Mouse (Mus musculus) liver, adult 2 months (tissue): Measurements from ENCODE around the gene Medag. TPM values are rescaled to one million over a fixed set of nuclear protein-coding genes. Genes with fewer than 3 reads are reported as not detected.
A peak's percentile ranks its signal among the peaks of the same experiment; 100 is the strongest.

ENCODE experiments used
- DNase-seq: peaks from one replicate; pipeline ENCODE4 v3.0.0-alpha.2; 2011; ENCODE audit warnings: low read depth, low spot score; ENCODE audit errors: extremely low read depth
- H3K27ac ChIP-seq: fragments of 200-500 bp; replicated peaks from 2 replicates; pipeline ENCODE4 v1.5.1; 2012; ENCODE audit warnings: low read depth, mild to moderate bottlenecking, control low read depth, inconsistent platforms, low read length; ENCODE audit not compliant: insufficient read depth
- H3K27me3 ChIP-seq: fragments of 200-500 bp; 2 replicates; pipeline ENCODE4 v1.6.1; 2012; ENCODE audit warnings: mild to moderate bottlenecking, moderate library complexity, low read length, inconsistent platforms; ENCODE audit not compliant: control insufficient read depth, insufficient read depth
- H3K36me3 ChIP-seq: fragments of 200-500 bp; 2 replicates; pipeline ENCODE4 v1.6.1; 2012; ENCODE audit warnings: low read length, inconsistent platforms; ENCODE audit not compliant: control insufficient read depth, insufficient read depth
- H3K4me1 ChIP-seq: fragments of 200-500 bp; 2 replicates; pipeline ENCODE4 v1.6.1; 2011; ENCODE audit warnings: low read length; ENCODE audit not compliant: control insufficient read depth, insufficient read depth
- H3K4me3 ChIP-seq: fragments of 200-500 bp; 2 replicates; pipeline ENCODE4 v1.5.1; 2011; ENCODE audit warnings: low read depth, mild to moderate bottlenecking, control low read depth, low read length, moderate library complexity; ENCODE audit not compliant: insufficient read depth
- H3K79me2 ChIP-seq: fragments of 200-500 bp; 2 replicates; pipeline ENCODE4 v1.6.1; 2012; ENCODE audit warnings: inconsistent platforms, mild to moderate bottlenecking, low read length, moderate library complexity; ENCODE audit not compliant: control insufficient read depth, insufficient read depth
- H3K9ac ChIP-seq: fragments of 200-500 bp; 2 replicates; pipeline ENCODE4 v1.6.1; 2012; ENCODE audit warnings: low read depth, mild to moderate bottlenecking, control low read depth, inconsistent platforms, low read length
- CTCF ChIP-seq: fragments of 200-500 bp; IDR thresholded peaks from 2 replicates; pipeline ENCODE4 v1.5.1; 2011; ENCODE audit warnings: low read depth, low read length, control low read depth
- POLR2A ChIP-seq: fragments of 200-500 bp; IDR thresholded peaks from 2 replicates; pipeline ENCODE4 v1.6.1; 2011; ENCODE audit warnings: low read length, control low read depth; ENCODE audit not compliant: insufficient read depth; ENCODE audit errors: extremely low read depth
- WGBS: fragments of 180-500 bp; shearing (Covaris S2); methylation state at CpG from one replicate; pipeline ENCODE4 v1.1.7; 2018; 5-methylcytosine and 5-hydroxymethylcytosine counted together
- polyA plus RNA-seq: library from polyadenylated mRNA; depleted of rRNA; stranded (reverse); fragments of >200 nt; gene quantifications from 2 replicates; pipeline ENCODE4 v1.2.3, GENCODE M21; 2012
- total RNA-seq: library from RNA; depleted of rRNA; stranded (reverse); fragments of >200 nt; gene quantifications from 2 replicates; pipeline ENCODE4 v1.2.3, GENCODE M21; 2014

Medag gene
- total and polyA plus RNA-seq, 2 experiments = 0.18 to 0.21 TPM

- 77% methylated on average over 10 of the region's 10 CpGs for WGBS
- Histone ChIP-seq H3K9ac (no peak overlapping the region), H3K79me2 (no peaks in the 10 kb centered on the region), H3K4me1 (no peaks in the 10 kb centered on the region), H3K27ac (no peak overlapping the region), H3K36me3 (no peaks in the 10 kb centered on the region), H3K27me3 (no peaks in the 10 kb centered on the region), H3K4me3 (no peak overlapping the region)
- TF ChIP-seq CTCF (no peak), POLR2A (no peak)
- DNase-seq = no peak
Measured at GRCm38 (mm10) chr5:149402029-149402428, 9.5 kb upstream of the Medag start.

- no peak overlapping the region for H3K9ac ChIP-seq
- no peaks in the 10 kb centered on the region for H3K36me3 ChIP-seq
- no peak for DNase-seq
- H3K4me3 ChIP-seq = no peak overlapping the region
- H3K79me2 ChIP-seq = no peaks in the 10 kb centered on the region
- no peaks in the 10 kb centered on the region for H3K27me3 ChIP-seq
- TF ChIP-seq CTCF (no peak), POLR2A (no peak)
- H3K27ac ChIP-seq = no peak overlapping the region
- 82% methylated on average over 5 of the region's 5 CpGs for WGBS
- H3K4me1 ChIP-seq = no peaks in the 10 kb centered on the region
Measured at GRCm38 (mm10) chr5:149403386-149403785, 8.2 kb upstream of the Medag start.

DNA sequence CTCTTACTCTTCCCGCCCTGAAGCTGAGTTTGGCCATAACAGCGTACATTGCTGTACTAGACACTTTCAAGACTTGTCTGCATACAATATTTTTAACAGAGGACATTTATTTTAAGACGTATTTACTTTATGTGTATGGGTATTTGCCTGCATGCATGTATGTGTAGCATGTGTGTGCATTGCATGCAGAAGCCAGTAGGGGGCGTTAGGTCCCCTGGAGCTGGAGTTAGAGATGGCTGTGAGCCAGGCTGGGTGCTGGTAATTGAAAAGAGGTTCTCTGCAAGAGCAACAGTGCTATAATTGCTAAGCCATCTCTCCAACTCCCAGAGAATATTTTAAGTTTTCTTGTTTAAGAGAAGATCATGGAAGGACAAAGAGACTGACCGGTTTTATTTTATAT is 6.8 kb upstream of the Medag start:
- no peaks in the 10 kb centered on the region for H3K4me1 ChIP-seq
- H3K27me3 ChIP-seq = no peaks in the 10 kb centered on the region
- H3K79me2 ChIP-seq = no peaks in the 10 kb centered on the region
- H3K27ac ChIP-seq = no peak overlapping the region
- WGBS = 80% methylated on average over 5 of the region's 5 CpGs
- no peak overlapping the region for H3K9ac ChIP-seq
- DNase-seq = no peak
- no peak for TF ChIP-seq CTCF
- no peak for TF ChIP-seq POLR2A
- no peaks in the 10 kb centered on the region for H3K36me3 ChIP-seq
- H3K4me3 ChIP-seq = no peak overlapping the region

DNA sequence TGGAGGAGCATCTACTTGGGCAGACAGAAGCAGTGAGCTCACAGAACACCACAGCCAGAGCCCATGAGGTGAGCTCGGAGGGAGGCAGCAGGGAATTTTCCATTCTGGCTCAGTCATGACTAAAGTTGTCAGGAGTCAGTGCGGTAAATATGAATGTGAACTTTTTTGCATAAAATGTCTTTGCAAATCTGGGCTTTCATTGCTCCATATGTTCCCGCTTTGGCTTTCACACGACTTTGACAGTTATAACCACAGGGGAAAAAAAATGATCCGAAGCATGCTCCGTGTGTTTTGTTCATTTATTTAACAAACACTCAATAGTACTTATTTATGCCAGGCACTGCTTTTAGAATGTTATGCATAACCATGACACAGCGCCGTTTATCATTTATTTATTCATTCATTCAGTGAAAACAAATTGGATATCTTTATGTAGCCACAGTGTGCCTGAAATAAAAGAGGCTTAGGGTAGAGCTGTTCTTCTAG is 4.7 kb upstream of the Medag start:
- no peak overlapping the region for H3K27ac ChIP-seq
- H3K79me2 ChIP-seq = no peaks in the 10 kb centered on the region
- TF ChIP-seq CTCF (no peak), POLR2A (no peak)
- H3K36me3 ChIP-seq = no peaks in the 10 kb centered on the region
- peaks cover 2% of the 10 kb centered on the region; the same call in 1 of the 2 replicates for H3K27me3 ChIP-seq
- H3K4me3 ChIP-seq = no peak overlapping the region
- DNase-seq = no peak
- 94% methylated on average over 8 of the region's 8 CpGs for WGBS
- H3K4me1 ChIP-seq = no peaks in the 10 kb centered on the region
- H3K9ac ChIP-seq = no peak overlapping the region

- Histone ChIP-seq H3K27ac (no peak overlapping the region), H3K79me2 (no peaks in the 10 kb centered on the region), H3K27me3 (peaks cover 2% of the 10 kb centered on the region; the same call in 1 of the 2 replicates), H3K4me1 (no peaks in the 10 kb centered on the region), H3K36me3 (no peaks in the 10 kb centered on the region), H3K4me3 (no peak overlapping the region), H3K9ac (no peak overlapping the region)
- no peak for TF ChIP-seq POLR2A
- no peak for TF ChIP-seq CTCF
- DNase-seq = no peak
- WGBS = 90% methylated on average over 3 of the region's 3 CpGs
Measured at GRCm38 (mm10) chr5:149409502-149409901, 2.0 kb upstream of the Medag start.

DNA sequence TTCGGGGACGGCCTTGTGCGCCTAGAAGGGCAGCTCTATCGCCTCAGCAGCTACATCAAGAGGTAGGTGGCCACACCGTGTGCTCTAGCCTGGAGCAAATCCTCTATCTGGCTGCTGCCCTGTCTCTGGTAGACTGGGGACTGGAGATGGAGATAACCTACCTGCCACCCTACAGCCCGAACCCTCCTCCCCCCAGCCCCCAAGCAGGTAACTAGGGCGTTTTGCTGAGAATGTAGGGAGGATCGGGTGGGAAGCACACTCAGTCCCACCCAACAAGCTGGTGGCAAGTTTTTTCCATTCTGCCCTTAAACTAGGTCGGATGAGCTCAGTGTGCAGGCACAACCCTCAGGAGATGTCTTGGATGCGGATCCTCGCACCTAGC is 636 bp downstream of the Medag start:
- no peak for TF ChIP-seq POLR2A
- TF ChIP-seq CTCF = no peak
- H3K4me3 ChIP-seq = peak overlapping the region; percentile 52; the same call in 1 of the 2 replicates
- DNase-seq = no peak
- no peaks in the 10 kb centered on the region for H3K36me3 ChIP-seq
- no peak overlapping the region for H3K9ac ChIP-seq
- no peaks in the 10 kb centered on the region for H3K4me1 ChIP-seq
- 39% methylated on average over 11 of the region's 11 CpGs for WGBS
- no peak overlapping the region for H3K27ac ChIP-seq
- no peaks in the 10 kb centered on the region for H3K79me2 ChIP-seq
- H3K27me3 ChIP-seq = peaks cover 2% of the 10 kb centered on the region; the same call in 1 of the 2 replicates
